ENCODE assay signal across 8 mouse cellular contexts in genomic region chr13:43478586-43478985, GRCm38 (mm10). TPM values are rescaled to one million over a fixed set of nuclear protein-coding genes. Genes with fewer than 3 reads are reported as not detected.
A peak's percentile ranks its signal among the peaks of the same experiment; 100 is the strongest.
DNase-seq lines count a peak whose midpoint lies in the region; ATAC-seq lines count a peak whose summit lies in the region.

No protein-coding gene starts in this region.

- no peaks in the 10 kb centered on the region for H3K9me3 ChIP-seq in erythroblast, embryonic 14.5 days (ENCODE audit: control insufficient read depth, low read length)
- no peaks in the 10 kb centered on the region for H3K9me3 ChIP-seq in forebrain, embryonic 16.5 days (ENCODE audit: control insufficient read depth, low read length)
- H3K9me3 ChIP-seq in kidney, embryonic 15.5 days (replicated peaks), result no peaks in the 10 kb centered on the region
- no peaks in the 10 kb centered on the region for H3K9me3 ChIP-seq in midbrain, embryonic 14.5 days (ENCODE audit: control insufficient read depth, low read length)

- ATAC-seq in erythroblast, adult 5-6 weeks (replicated peaks; ENCODE audit: low FRiP score, poor library complexity, severe bottlenecking), result no peak
- no peak for ATAC-seq in forebrain, embryonic 16.5 days
- ATAC-seq in kidney, embryonic 15.5 days (replicated peaks; ENCODE audit: low FRiP score), result no peak
- no peak for ATAC-seq in midbrain, embryonic 14.5 days (ENCODE audit: low FRiP score, low TSS enrichment)

- WGBS in forebrain, embryonic 16.5 days, result 9% methylated on average over 8 of the region's 8 CpGs
- 14% methylated on average over 8 of the region's 8 CpGs for WGBS in kidney, embryonic 15.5 days
- 26% methylated on average over 8 of the region's 8 CpGs for WGBS in midbrain, embryonic 14.5 days

- peak overlapping the region; percentile 92 for H3K4me3 ChIP-seq in erythroblast, embryonic 14.5 days (replicated peaks)
- peak overlapping the region; percentile 52 for H3K4me3 ChIP-seq in forebrain, embryonic 16.5 days (replicated peaks; ENCODE audit: low read length)
- peak overlapping the region; percentile 93 for H3K4me3 ChIP-seq in kidney, embryonic 15.5 days (replicated peaks)
- H3K4me3 ChIP-seq in midbrain, embryonic 14.5 days (replicated peaks; ENCODE audit: low read depth, low read length), result peak overlapping the region; percentile 69

- peak overlapping the region; percentile 87 for H3K4me2 ChIP-seq in forebrain, embryonic 16.5 days (ENCODE audit: low read length)
- peak overlapping the region; percentile 66 for H3K4me2 ChIP-seq in kidney, embryonic 15.5 days
- peak overlapping the region; percentile 85 for H3K4me2 ChIP-seq in midbrain, embryonic 14.5 days (ENCODE audit: low read length)

- peak overlapping the region; percentile 65 for H3K27ac ChIP-seq in forebrain, embryonic 16.5 days (ENCODE audit: low read length)
- no peak overlapping the region for H3K27ac ChIP-seq in kidney, embryonic 15.5 days
- H3K27ac ChIP-seq in midbrain, embryonic 14.5 days (replicated peaks; ENCODE audit: low read depth, low read length), result no peak overlapping the region

- peaks cover 43% of the 10 kb centered on the region for H3K4me1 ChIP-seq in erythroblast, embryonic 14.5 days (ENCODE audit: control insufficient read depth)
- H3K4me1 ChIP-seq in forebrain, embryonic 16.5 days (replicated peaks; ENCODE audit: control insufficient read depth, insufficient read depth, low read length), result peaks cover 27% of the 10 kb centered on the region
- H3K4me1 ChIP-seq in kidney, embryonic 15.5 days, result peaks cover 50% of the 10 kb centered on the region
- H3K4me1 ChIP-seq in midbrain, embryonic 14.5 days (ENCODE audit: control insufficient read depth, insufficient read depth, low read length), result peaks cover 23% of the 10 kb centered on the region

- peak; percentile 27 for DNase-seq in MN1 (ENCODE audit: low spot score)
- peak; percentile 30 for DNase-seq in midbrain, embryonic 14.5 days
- no peak for DNase-seq in thymus, adult 18-20 months
- DNase-seq in right cerebral cortex, postnatal 36 days (ENCODE audit: low spot score in 2 of 2), result no peak

- H3K27me3 ChIP-seq in erythroblast, embryonic 14.5 days (ENCODE audit: control insufficient read depth), result peaks cover 3% of the 10 kb centered on the region
- H3K27me3 ChIP-seq in forebrain, embryonic 16.5 days (replicated peaks; ENCODE audit: control insufficient read depth, insufficient read depth, low read length), result no peaks in the 10 kb centered on the region
- no peaks in the 10 kb centered on the region for H3K27me3 ChIP-seq in kidney, embryonic 15.5 days
- no peaks in the 10 kb centered on the region for H3K27me3 ChIP-seq in midbrain, embryonic 14.5 days (ENCODE audit: control insufficient read depth, insufficient read depth, low read length)

- H3K9ac ChIP-seq in forebrain, embryonic 16.5 days (replicated peaks; ENCODE audit: low read depth, low read length), result peak overlapping the region; percentile 65
- peak overlapping the region; percentile 5; the same call in 1 of the 2 replicates for H3K9ac ChIP-seq in kidney, embryonic 15.5 days
- H3K9ac ChIP-seq in midbrain, embryonic 14.5 days (replicated peaks; ENCODE audit: low read length), result peak overlapping the region; percentile 50

- peaks cover 8% of the 10 kb centered on the region for H3K36me3 ChIP-seq in erythroblast, embryonic 14.5 days (ENCODE audit: control insufficient read depth)
- no peaks in the 10 kb centered on the region for H3K36me3 ChIP-seq in forebrain, embryonic 16.5 days (ENCODE audit: control insufficient read depth, insufficient read depth)
- H3K36me3 ChIP-seq in kidney, embryonic 15.5 days, result no peaks in the 10 kb centered on the region
- H3K36me3 ChIP-seq in midbrain, embryonic 14.5 days (ENCODE audit: control insufficient read depth, insufficient read depth, low read length), result no peaks in the 10 kb centered on the region

RNA-seq across cellular contexts. Expression of gene Ranbp9, which starts 2.5 kb away (rescaled TPM):
- 2.1 and 2.7 TPM in 2 replicates for polyA plus RNA-seq in erythroblast, embryonic 14.5 days (2012)
- total RNA-seq in erythroblast, adult 5-6 weeks (2015; ENCODE audit: low replicate concordance), result 35.4 and 65.8 TPM in 2 replicates
- total RNA-seq in erythroblast, adult 5-6 weeks (2017; ENCODE audit: low replicate concordance), result 29.8 and 33.5 TPM in 2 replicates
- 11.9 and 12.1 TPM in 2 replicates for polyA plus RNA-seq in forebrain, embryonic 16.5 days (2015; fragmentation: Nextera tagmentation; extraction: Ambion mirVana)
- 8.2 and 10.8 TPM in 2 replicates for polyA plus RNA-seq in kidney, embryonic 15.5 days (2015; fragmentation: Nextera tagmentation; extraction: Ambion mirVana)
- polyA plus RNA-seq in midbrain, embryonic 14.5 days (2014; fragmentation: Nextera tagmentation; extraction: Ambion mirVana), result 19.6 and 22.7 TPM in 2 replicates

Comparison
In these comparisons a context has a peak if more than half of its experiments do, and no peak if none do; other contexts are left out.
1. DNase-seq: peak in MN1 (single experiment) and midbrain, embryonic 14.5 days (single experiment); none in thymus, adult 18-20 months (0 of 2) and right cerebral cortex, postnatal 36 days (0 of 2).
2. H3K9ac ChIP-seq: peak in every context shown above with its lines; median percentile 65 in forebrain, embryonic 16.5 days; 50 in midbrain, embryonic 14.5 days; 5 in kidney, embryonic 15.5 days.
3. Peak in every context shown above with its lines, with median percentiles within 50 percentile points of each other: H3K4me3 ChIP-seq and H3K4me2 ChIP-seq.